Mouse (Mus musculus) myocyte (in vitro differentiated cells): ENCODE data around the gene Ces1a.

Source experiments
- CEBPB ChIP-seq: IDR thresholded peaks from 2 replicates; pipeline ENCODE4 v1.6.1; 2011; ENCODE audit warnings: mild to moderate bottlenecking, moderate library complexity; ENCODE audit not compliant: poor library complexity, insufficient read depth, severe bottlenecking
- MYOD1 ChIP-seq, 3 experiments: IDR thresholded peaks; one replicate each; pipeline ENCODE4 v1.6.1; 2011; ENCODE audit warnings: control low read depth in 2 of 3, low read depth in 2 of 3, mild to moderate bottlenecking in 2 of 3, moderate library complexity in 1 of 3; ENCODE audit not compliant: insufficient read length in 2 of 3, control insufficient read depth in 1 of 3
- MYOG ChIP-seq, 3 experiments: IDR thresholded peaks; one replicate each; pipeline ENCODE4 v1.6.1; 2011; ENCODE audit warnings: control low read depth in 2 of 3, low read depth in 2 of 3, mild to moderate bottlenecking in 2 of 3; ENCODE audit not compliant: insufficient read length in 2 of 3, control insufficient read depth in 1 of 3, insufficient read depth in 1 of 3
- POLR2A ChIP-seq: IDR thresholded peaks from one replicate; pipeline ENCODE4 v1.6.1; 2011; ENCODE audit warnings: low read depth, mild to moderate bottlenecking, control low read depth, moderate library complexity; ENCODE audit not compliant: insufficient read length
- POLR2AphosphoS2 ChIP-seq: IDR thresholded peaks from one replicate; pipeline ENCODE4 v1.6.1; 2011; ENCODE audit warnings: low read depth, control low read depth; ENCODE audit not compliant: insufficient read length
- SRF ChIP-seq: IDR thresholded peaks from one replicate; pipeline ENCODE4 v1.6.1; 2011; ENCODE audit warnings: low read depth; ENCODE audit not compliant: control insufficient read depth, insufficient read length
- USF1 ChIP-seq: IDR thresholded peaks from one replicate; pipeline ENCODE4 v1.6.1; 2011; ENCODE audit warnings: low read depth, mild to moderate bottlenecking, control low read depth, moderate library complexity

DNA sequence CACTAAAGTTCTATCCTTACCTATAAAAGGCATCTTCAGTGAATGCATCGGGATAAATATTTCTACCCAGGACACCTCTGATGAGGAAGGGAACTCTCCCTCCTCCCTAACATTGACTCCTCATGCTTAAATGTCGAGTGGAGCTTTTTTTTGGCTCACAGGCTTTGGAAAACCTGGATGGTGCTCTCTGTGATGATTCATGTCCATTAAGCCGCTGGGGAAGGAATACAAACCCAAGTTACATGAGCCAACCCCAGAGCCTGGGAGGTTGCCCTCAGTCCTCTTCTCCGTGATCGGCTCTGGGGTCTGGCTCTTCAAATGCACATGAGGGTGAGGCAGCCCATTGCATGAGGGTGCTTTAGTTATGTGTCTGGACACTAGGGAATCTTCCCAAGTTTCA, 71.3 kb downstream of the Ces1a start:
- TF ChIP-seq POLR2A = no peak
- no peak for TF ChIP-seq CEBPB
- TF ChIP-seq MYOD1 (IDR thresholded peaks at IDR 0.05; ENCODE audit: control insufficient read depth in 1 of 3, insufficient read length in 2 of 3, low read depth in 2 of 3) = no peak
- TF ChIP-seq MYOG (IDR thresholded peaks at IDR 0.05; ENCODE audit: control insufficient read depth in 1 of 3, insufficient read depth in 1 of 3, insufficient read length in 2 of 3, low read depth in 2 of 3) = no peak
- no peak for TF ChIP-seq SRF
- no peak for TF ChIP-seq POLR2AphosphoS2
- no peak for TF ChIP-seq USF1
